Mouse (Mus musculus) midbrain, embryonic 15.5 days (tissue): ENCODE measurements around the gene Gm26727. TPM values are rescaled to one million over a fixed set of nuclear protein-coding genes. Genes with fewer than 3 reads are reported as not detected.
"Not testable (repeated sequence)": the region's sequence is repeated elsewhere in the genome, so short reads cannot be mapped to it uniquely, and the experiment has no call there.

Experiments
- ATAC-seq: fragments of 200-750 bp; cut with Nextera tagmentation; replicated peaks from 2 replicates; pipeline ENCODE4 v1.8.0; 2017; ENCODE audit warnings: moderate TSS enrichment
- H3K27ac ChIP-seq: fragments of 300-500 bp; sonication (generic); 2 replicates; pipeline ENCODE4 v1.5.1; 2015; ENCODE audit warnings: mild to moderate bottlenecking, inconsistent platforms
- H3K27me3 ChIP-seq: fragments of 300-500 bp; sonication (generic); replicated peaks from 2 replicates; pipeline ENCODE4 v1.6.1; 2015; ENCODE audit warnings: inconsistent platforms
- H3K36me3 ChIP-seq: fragments of 300-500 bp; sonication (generic); replicated peaks from 2 replicates; pipeline ENCODE4 v1.6.1; 2015; ENCODE audit warnings: inconsistent platforms
- H3K4me1 ChIP-seq: fragments of 300-500 bp; sonication (generic); 2 replicates; pipeline ENCODE4 v1.6.1; 2015; ENCODE audit warnings: inconsistent platforms
- H3K4me2 ChIP-seq: fragments of 300-500 bp; sonication (generic); 2 replicates; pipeline ENCODE4 v1.6.1; 2015; ENCODE audit warnings: inconsistent platforms, mild to moderate bottlenecking, moderate library complexity
- H3K4me3 ChIP-seq: fragments of 300-500 bp; sonication (generic); 2 replicates; pipeline ENCODE4 v1.5.1; 2015; ENCODE audit warnings: mild to moderate bottlenecking, inconsistent platforms
- H3K9ac ChIP-seq: fragments of 300-500 bp; sonication (generic); 2 replicates; pipeline ENCODE4 v1.6.1; 2015; ENCODE audit warnings: mild to moderate bottlenecking, inconsistent platforms
- H3K9me3 ChIP-seq: fragments of 300-500 bp; sonication (generic); 2 replicates; pipeline ENCODE4 v1.6.1; 2016; ENCODE audit warnings: inconsistent platforms
- WGBS: fragments of 180-500 bp; shearing (Covaris S2); methylation state at CpG from one replicate; pipeline ENCODE4 v1.1.7; 2015; ENCODE audit warnings: mixed read lengths; 5-methylcytosine and 5-hydroxymethylcytosine counted together
- polyA plus RNA-seq: library from polyadenylated mRNA; unstranded; fragments of >200 nt; fragmentation: Nextera tagmentation; extraction: Ambion mirVana; gene quantifications from 2 replicates; pipeline ENCODE4 v1.2.1, GENCODE M21; 2015

The Gm26727 gene
- not detected in 2 replicates for polyA plus RNA-seq

DNA sequence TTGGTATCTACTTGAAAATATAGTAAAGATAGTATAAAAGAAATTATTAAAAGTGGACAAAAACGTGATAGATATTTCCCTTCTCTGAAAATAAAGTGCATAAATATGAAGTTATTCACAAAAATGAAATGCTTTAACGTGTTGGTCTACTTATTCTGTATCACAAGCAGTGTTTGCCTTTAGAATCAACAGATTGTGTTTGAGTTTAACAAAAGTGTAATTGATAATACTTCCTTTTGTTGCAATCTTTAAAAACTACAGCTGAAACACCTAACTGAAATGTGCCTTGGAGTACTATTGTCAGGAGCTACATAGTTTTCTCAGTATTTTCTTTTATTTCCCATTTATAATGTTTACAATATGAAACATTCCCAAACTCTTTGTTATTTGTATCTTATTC, at the start of gene Gm26727:
Gene Gm26727, minus strand, starts transcription at position 101 of the 400 bp plus-strand sequence.
- H3K9ac ChIP-seq = no peak within 1 kb of the TSS
- ATAC-seq = no peak
- 56% methylated on average over 2 of the region's 2 CpGs for WGBS

DNA sequence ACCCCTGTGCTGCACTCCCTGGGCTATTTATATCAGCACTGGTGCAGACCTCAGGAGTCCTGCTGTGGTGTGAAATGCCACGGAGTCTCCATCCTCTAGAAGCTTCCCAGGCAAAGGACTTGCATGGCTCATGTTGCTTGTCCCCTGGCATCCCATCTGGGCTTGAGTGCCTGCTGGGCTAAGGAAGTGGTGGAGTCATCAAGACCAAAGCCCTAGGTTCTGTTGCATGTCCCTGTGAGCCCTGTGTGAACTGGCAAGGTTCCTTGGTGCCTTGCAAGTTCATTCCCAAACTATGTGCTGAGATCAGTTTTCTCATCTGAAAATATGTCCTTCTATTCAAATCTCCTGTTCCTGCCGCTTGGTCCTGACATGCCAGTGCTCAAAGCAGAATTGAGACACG, 48.1 kb upstream of the Gm26727 start:
- H3K9ac ChIP-seq = no peak overlapping the region
- no peak overlapping the region for H3K4me3 ChIP-seq
- no peaks in the 10 kb centered on the region for H3K27me3 ChIP-seq
- no peak for ATAC-seq
- H3K4me2 ChIP-seq = no peak overlapping the region
- no peaks in the 10 kb centered on the region for H3K36me3 ChIP-seq
- 64% methylated on average over 3 of the region's 3 CpGs for WGBS
- no peaks in the 10 kb centered on the region for H3K9me3 ChIP-seq
- H3K4me1 ChIP-seq = no peaks in the 10 kb centered on the region
- H3K27ac ChIP-seq = no peak overlapping the region

More for the DNA sequence above, at the start of gene Gm26727:
- H3K27ac ChIP-seq = no peak within 1 kb of the TSS
- H3K4me2 ChIP-seq = no peak within 1 kb of the TSS
- H3K4me1 ChIP-seq = no peaks in the 10 kb centered on the region
- no peak within 1 kb of the TSS for H3K4me3 ChIP-seq
- H3K27me3 ChIP-seq = no peaks in the 10 kb centered on the region
- no peaks in the 10 kb centered on the region for H3K9me3 ChIP-seq
- no peaks in the 10 kb centered on the region for H3K36me3 ChIP-seq

DNA sequence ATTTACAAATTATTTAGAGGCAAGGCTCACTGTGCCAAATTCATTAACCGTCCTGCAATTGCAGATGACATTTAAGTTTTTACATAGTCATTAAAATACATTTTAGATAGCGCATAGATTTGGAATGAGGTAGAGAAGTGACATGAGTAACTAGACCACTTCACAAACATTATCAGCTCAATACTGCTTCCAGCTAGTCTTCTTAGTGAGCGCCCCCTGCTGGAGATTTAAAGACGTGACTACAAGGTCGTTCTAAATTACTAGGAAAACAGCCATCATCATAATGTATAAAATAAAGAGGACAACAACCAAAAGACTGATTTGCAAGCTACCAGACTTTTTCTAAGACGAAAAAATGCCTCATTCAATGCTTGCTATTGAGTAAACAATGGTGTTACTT, 44.8 kb upstream of the Gm26727 start:
- no peaks in the 10 kb centered on the region for H3K9me3 ChIP-seq
- WGBS = 18% methylated on average over 6 of the region's 6 CpGs
- no peaks in the 10 kb centered on the region for H3K4me1 ChIP-seq
- no peak overlapping the region for H3K4me2 ChIP-seq
- H3K9ac ChIP-seq = no peak overlapping the region
- ATAC-seq = no peak
- H3K36me3 ChIP-seq = no peaks in the 10 kb centered on the region
- H3K4me3 ChIP-seq = no peak overlapping the region
- H3K27me3 ChIP-seq = no peaks in the 10 kb centered on the region
- H3K27ac ChIP-seq = no peak overlapping the region

DNA sequence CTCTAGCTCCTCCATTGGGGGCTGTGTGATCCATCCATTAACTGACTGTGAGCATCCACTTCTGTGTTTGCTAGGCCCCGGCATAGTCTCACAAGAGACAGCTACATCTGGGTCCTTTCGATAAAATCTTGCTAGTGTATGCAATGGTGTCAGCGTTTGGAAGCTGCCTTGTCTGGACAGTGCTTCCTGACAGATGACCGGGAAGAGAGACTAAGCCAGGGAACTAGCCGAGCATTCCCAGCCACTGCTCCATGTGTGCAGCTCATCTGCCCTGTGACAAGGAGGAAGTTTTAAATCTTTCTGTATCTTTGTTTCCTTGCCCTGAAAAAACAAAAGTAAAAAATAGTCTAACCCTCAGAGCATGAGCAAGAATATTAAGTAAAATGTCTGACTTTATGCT, 37.0 kb upstream of the Gm26727 start:
- not testable (repeated sequence) for H3K4me2 ChIP-seq, H3K4me1 ChIP-seq, H3K9me3 ChIP-seq, H3K27ac ChIP-seq, H3K27me3 ChIP-seq, ATAC-seq, H3K4me3 ChIP-seq, H3K36me3 ChIP-seq, H3K9ac ChIP-seq
- WGBS = 87% methylated on average over 5 of the region's 5 CpGs

GRCm38 (mm10) chr2:67467036-67467435, 34.1 kb upstream of the Gm26727 start:
- WGBS = 88% methylated on average over 7 of the region's 7 CpGs
- H3K4me3 ChIP-seq = no peak overlapping the region
- H3K27ac ChIP-seq = no peak overlapping the region
- no peaks in the 10 kb centered on the region for H3K9me3 ChIP-seq
- no peaks in the 10 kb centered on the region for H3K4me1 ChIP-seq
- H3K36me3 ChIP-seq = no peaks in the 10 kb centered on the region
- no peak overlapping the region for H3K9ac ChIP-seq
- no peak for ATAC-seq
- no peaks in the 10 kb centered on the region for H3K27me3 ChIP-seq
- H3K4me2 ChIP-seq = no peak overlapping the region

GRCm38 (mm10) chr2:67460857-67461256, 27.9 kb upstream of the Gm26727 start:
- Histone ChIP-seq H3K27me3 (no peaks in the 10 kb centered on the region), H3K4me2 (no peak overlapping the region), H3K4me3 (no peak overlapping the region), H3K27ac (no peak overlapping the region), H3K9ac (no peak overlapping the region), H3K36me3 (no peaks in the 10 kb centered on the region), H3K9me3 (no peaks in the 10 kb centered on the region), H3K4me1 (no peaks in the 10 kb centered on the region)
- WGBS = 77% methylated on average over 3 of the region's 3 CpGs
- no peak for ATAC-seq

- no peaks in the 10 kb centered on the region for H3K9me3 ChIP-seq
- no peak overlapping the region for H3K9ac ChIP-seq
- no peaks in the 10 kb centered on the region for H3K36me3 ChIP-seq
- WGBS = 74% methylated on average over 12 of the region's 12 CpGs
- no peaks in the 10 kb centered on the region for H3K4me1 ChIP-seq
- ATAC-seq = no peak
- H3K4me2 ChIP-seq = no peak overlapping the region
- H3K27ac ChIP-seq = no peak overlapping the region
- H3K27me3 ChIP-seq = no peaks in the 10 kb centered on the region
- no peak overlapping the region for H3K4me3 ChIP-seq
Measured at GRCm38 (mm10) chr2:67447206-67447605, 14.2 kb upstream of the Gm26727 start.

DNA sequence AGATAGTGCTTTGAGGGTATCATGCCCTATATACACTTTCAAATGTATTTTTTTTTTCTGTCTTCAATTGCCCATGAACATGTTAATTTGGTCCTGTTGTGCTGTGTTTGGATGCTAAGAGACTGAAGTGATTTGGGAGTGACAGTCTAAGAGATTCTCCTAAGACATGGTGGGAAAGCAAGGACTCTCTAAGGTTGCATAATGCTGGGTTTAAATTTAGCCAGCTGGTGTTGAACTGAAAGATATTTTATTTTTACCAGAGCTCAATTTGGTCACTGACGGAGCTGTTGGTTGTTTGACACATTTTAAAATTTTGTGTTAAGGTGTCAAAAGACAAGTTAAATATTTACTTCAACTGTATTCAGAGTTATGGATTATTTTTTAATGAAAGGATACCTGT, 13.8 kb upstream of the Gm26727 start:
- no peak for ATAC-seq

GRCm38 (mm10) chr2:67445780-67446179, 12.8 kb upstream of the Gm26727 start, which contains the start of gene Xirp2:
Gene Xirp2 (plus strand): TSS chr2:67446002.
- no peak within 1 kb of the TSS for H3K4me3 ChIP-seq
- H3K9ac ChIP-seq = no peak within 1 kb of the TSS
- no peak for ATAC-seq
- H3K4me2 ChIP-seq = no peak within 1 kb of the TSS
- H3K27me3 ChIP-seq = no peaks in the 10 kb centered on the region
- no peak within 1 kb of the TSS for H3K27ac ChIP-seq
- H3K36me3 ChIP-seq = no peaks in the 10 kb centered on the region
- H3K4me1 ChIP-seq = no peaks in the 10 kb centered on the region
- H3K9me3 ChIP-seq = no peaks in the 10 kb centered on the region
- WGBS = 82% methylated on average over 3 of the region's 3 CpGs

More for the DNA sequence above, 13.8 kb upstream of the Gm26727 start:
- Histone ChIP-seq H3K9me3 (no peaks in the 10 kb centered on the region), H3K4me1 (no peaks in the 10 kb centered on the region), H3K9ac (no peak overlapping the region), H3K27ac (no peak overlapping the region), H3K27me3 (no peaks in the 10 kb centered on the region), H3K36me3 (no peaks in the 10 kb centered on the region), H3K4me3 (no peak overlapping the region), H3K4me2 (no peak overlapping the region)
- WGBS = 92% methylated on average over 1 of the region's 1 CpGs

- no peak overlapping the region for H3K9ac ChIP-seq
- H3K36me3 ChIP-seq = no peaks in the 10 kb centered on the region
- no peaks in the 10 kb centered on the region for H3K27me3 ChIP-seq
- no peak overlapping the region for H3K4me2 ChIP-seq
- H3K27ac ChIP-seq = no peak overlapping the region
- no peak for ATAC-seq
- no peaks in the 10 kb centered on the region for H3K9me3 ChIP-seq
- WGBS = 88% methylated on average over 8 of the region's 8 CpGs
- no peaks in the 10 kb centered on the region for H3K4me1 ChIP-seq
- H3K4me3 ChIP-seq = no peak overlapping the region
Measured at GRCm38 (mm10) chr2:67438309-67438708, 5.3 kb upstream of the Gm26727 start.

- Histone ChIP-seq H3K4me1 (no peaks in the 10 kb centered on the region), H3K27ac (no peak overlapping the region)
- WGBS = 93% methylated on average over 1 of the region's 1 CpGs
Measured at GRCm38 (mm10) chr2:67422799-67423198, 10.2 kb downstream of the Gm26727 start.

DNA sequence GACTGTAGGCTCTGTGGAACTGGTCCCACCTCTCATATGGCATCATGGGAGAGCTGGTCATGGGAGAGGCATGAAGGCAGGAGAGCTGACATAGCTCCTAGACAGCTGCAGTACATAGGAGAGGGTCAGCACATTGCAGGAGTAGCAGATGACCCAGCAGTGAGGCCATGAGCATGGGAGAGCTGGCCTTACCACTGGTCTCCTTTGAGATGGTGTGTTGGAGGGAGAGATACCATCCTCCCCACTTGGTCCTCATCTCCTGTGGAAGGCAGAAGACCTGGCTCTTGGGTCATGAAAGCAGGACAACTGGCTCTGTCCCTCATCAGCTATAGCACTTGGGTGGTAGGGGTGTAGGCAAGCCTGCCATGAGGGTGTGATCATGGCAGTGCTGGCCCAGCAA, 12.1 kb downstream of the Gm26727 start:
- H3K4me2 ChIP-seq = no peak overlapping the region
- no peak overlapping the region for H3K4me3 ChIP-seq
- no peaks in the 10 kb centered on the region for H3K4me1 ChIP-seq
- H3K27me3 ChIP-seq = no peaks in the 10 kb centered on the region
- no peaks in the 10 kb centered on the region for H3K9me3 ChIP-seq
- H3K9ac ChIP-seq = no peak overlapping the region
- H3K36me3 ChIP-seq = no peaks in the 10 kb centered on the region
- H3K27ac ChIP-seq = no peak overlapping the region
- ATAC-seq = no peak

More at GRCm38 (mm10) chr2:67422799-67423198, 10.2 kb downstream of the Gm26727 start:
- Histone ChIP-seq H3K9me3 (no peaks in the 10 kb centered on the region), H3K4me2 (no peak overlapping the region), H3K4me3 (no peak overlapping the region), H3K27me3 (no peaks in the 10 kb centered on the region), H3K9ac (no peak overlapping the region), H3K36me3 (no peaks in the 10 kb centered on the region)
- no peak for ATAC-seq

DNA sequence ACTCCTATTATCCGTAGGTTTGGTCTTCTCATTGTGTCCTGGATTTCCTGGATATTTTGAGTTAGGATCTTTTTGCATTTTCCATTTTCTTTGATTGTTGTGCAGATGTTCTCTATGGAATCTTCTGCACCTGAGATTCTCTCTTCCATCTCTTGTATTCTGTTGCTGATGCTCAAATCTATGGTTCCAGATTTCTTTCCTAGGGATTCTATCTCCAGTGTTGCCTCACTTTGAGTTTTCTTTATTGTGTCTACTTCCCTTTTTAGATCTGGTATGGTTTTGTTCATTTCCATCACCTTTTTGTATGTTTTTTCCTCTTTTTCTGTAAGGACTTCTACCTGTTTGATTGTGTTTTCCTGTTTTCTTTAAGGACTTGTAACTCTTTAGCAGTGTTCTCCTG, 19.6 kb downstream of the Gm26727 start, which contains the start of gene Gm21830:
Gene Gm21830, plus strand, starts transcription at position 301 of the 400 bp plus-strand sequence.
- not testable (repeated sequence) for H3K4me3 ChIP-seq, H3K9me3 ChIP-seq, H3K27ac ChIP-seq, ATAC-seq, H3K4me1 ChIP-seq, H3K27me3 ChIP-seq, H3K36me3 ChIP-seq, H3K9ac ChIP-seq, H3K4me2 ChIP-seq
- WGBS = no CpG with 5 or more reads among the region's 1 CpGs
